Mouse (Mus musculus) MEL (cell line): ENCODE results near the gene Coq3. TPM values are rescaled to one million over a fixed set of nuclear protein-coding genes. Genes with fewer than 3 reads are reported as not detected.

Source experiments
- DNase-seq: peaks from one replicate; pipeline ENCODE4 v3.0.0; 2011; ENCODE audit warnings: low read depth, low spot score
- H3K27ac ChIP-seq: 2 replicates; pipeline ENCODE4 v1.5.1; 2012; ENCODE audit warnings: low read depth, mild to moderate bottlenecking, control low read depth, low read length, moderate library complexity; ENCODE audit not compliant: control insufficient read depth
- H3K27me3 ChIP-seq, 2 experiments: fragments of 150-350 bp in 1 of 2; sonication (generic) in 1 of 2; 2 replicates each; pipeline ENCODE4 v1.6.1; 2012; ENCODE audit warnings: low read length in 2 of 2, mild to moderate bottlenecking in 2 of 2, improper control_type of control experiment in 1 of 2, moderate library complexity in 1 of 2; ENCODE audit not compliant: insufficient read depth in 2 of 2, control insufficient read depth in 1 of 2
- H3K36me3 ChIP-seq, 2 experiments: 2 replicates each; pipeline ENCODE4 v1.6.1; 2012 to 2014; ENCODE audit warnings: low read length in 2 of 2, improper control_type of control experiment in 1 of 2, inconsistent platforms in 1 of 2, mild to moderate bottlenecking in 1 of 2; ENCODE audit not compliant: insufficient read depth in 2 of 2, control insufficient read depth in 1 of 2
- H3K4me1 ChIP-seq, 2 experiments: fragments of 150-350 bp in 1 of 2; sonication (generic) in 1 of 2; 2 replicates each; pipeline ENCODE4 v1.6.1; 2012; ENCODE audit warnings: low read length in 2 of 2, improper control_type of control experiment in 1 of 2, mild to moderate bottlenecking in 1 of 2; ENCODE audit not compliant: insufficient read depth in 2 of 2, control insufficient read depth in 1 of 2
- H3K4me3 ChIP-seq, 2 experiments: fragments of 150-350 bp in 1 of 2; sonication (generic) in 1 of 2; 2 replicates each; pipeline ENCODE4 v1.5.1; 2012; ENCODE audit warnings: low read depth in 2 of 2, low read length in 2 of 2, mild to moderate bottlenecking in 2 of 2, moderate library complexity in 2 of 2, control low read depth in 1 of 2, improper control_type of control experiment in 1 of 2; ENCODE audit not compliant: control insufficient read depth in 1 of 2, insufficient read depth in 1 of 2
- H3K79me2 ChIP-seq: 2 replicates; pipeline ENCODE4 v1.6.1; 2012; ENCODE audit warnings: mild to moderate bottlenecking, low read length, moderate library complexity; ENCODE audit not compliant: control insufficient read depth, poor library complexity, insufficient read depth
- H3K9ac ChIP-seq: 2 replicates; pipeline ENCODE4 v1.6.1; 2012; ENCODE audit warnings: low read depth, mild to moderate bottlenecking, control low read depth, low read length, moderate library complexity; ENCODE audit not compliant: control insufficient read depth, poor library complexity, severe bottlenecking
- H3K9me3 ChIP-seq: fragments of 150-350 bp; sonication (generic); replicated peaks from 2 replicates; pipeline ENCODE4 v1.6.1; 2012; ENCODE audit warnings: mild to moderate bottlenecking, low read length, improper control_type of control experiment, moderate library complexity; ENCODE audit not compliant: insufficient read depth
- BHLHE40 ChIP-seq: IDR thresholded peaks from 2 replicates; pipeline ENCODE4 v1.6.1; 2012; ENCODE audit warnings: low read depth, mild to moderate bottlenecking, inconsistent platforms, low read length, improper control_type of control experiment, borderline replicate concordance
- CHD2 ChIP-seq: IDR thresholded peaks from 2 replicates; pipeline ENCODE4 v1.6.1; 2011; ENCODE audit warnings: low read length, improper control_type of control experiment
- CTCF ChIP-seq, 3 experiments: IDR thresholded peaks in 2 of 3; conservative IDR thresholded peaks in 1 of 3; 2 replicates each; pipeline ENCODE4 v1.5.1; 2011 to 2012; ENCODE audit warnings: low read length in 3 of 3, low read depth in 2 of 3, mild to moderate bottlenecking in 2 of 3, improper control_type of control experiment in 1 of 3, inconsistent platforms in 1 of 3, mixed read lengths in 1 of 3, moderate library complexity in 1 of 3; ENCODE audit not compliant: control insufficient read depth in 1 of 3, insufficient read depth in 1 of 3, poor library complexity in 1 of 3, severe bottlenecking in 1 of 3
- ELF1 ChIP-seq: IDR thresholded peaks from 2 replicates; pipeline ENCODE4 v1.6.1; 2014; ENCODE audit warnings: low read depth, mild to moderate bottlenecking, inconsistent platforms, low read length, improper control_type of control experiment, moderate library complexity
- ETS1 ChIP-seq: IDR thresholded peaks from 2 replicates; pipeline ENCODE4 v1.6.1; 2012; ENCODE audit warnings: low read depth, mild to moderate bottlenecking, inconsistent platforms, low read length, improper control_type of control experiment, moderate library complexity
- GABPA ChIP-seq: IDR thresholded peaks from 2 replicates; pipeline ENCODE4 v1.6.1; 2012; ENCODE audit warnings: low read depth, mild to moderate bottlenecking, inconsistent platforms, low read length, improper control_type of control experiment, moderate library complexity
- GATA1 ChIP-seq: IDR thresholded peaks from 2 replicates; pipeline ENCODE4 v1.6.1; 2011; ENCODE audit warnings: low read depth, low read length, improper control_type of control experiment
- HCFC1 ChIP-seq: IDR thresholded peaks from 2 replicates; pipeline ENCODE4 v1.6.1; 2012; ENCODE audit warnings: low read depth, mild to moderate bottlenecking, inconsistent platforms, low read length, improper control_type of control experiment, moderate library complexity
- KAT2A ChIP-seq: conservative IDR thresholded peaks from 2 replicates; pipeline ENCODE4 v1.6.1; 2012; ENCODE audit warnings: low read depth, low read length, improper control_type of control experiment, inconsistent platforms
- MAFK ChIP-seq: IDR thresholded peaks from 2 replicates; pipeline ENCODE4 v1.6.1; 2011; ENCODE audit warnings: low read depth, mild to moderate bottlenecking, low read length, improper control_type of control experiment, borderline replicate concordance
- MAX ChIP-seq: IDR thresholded peaks from 2 replicates; pipeline ENCODE4 v1.6.1; 2011; ENCODE audit warnings: low read length, improper control_type of control experiment
- MYB ChIP-seq: IDR thresholded peaks from 2 replicates; pipeline ENCODE4 v1.6.1; 2011; ENCODE audit warnings: mild to moderate bottlenecking, low read depth, low read length, improper control_type of control experiment
- MYC ChIP-seq: IDR thresholded peaks from 2 replicates; pipeline ENCODE4 v1.6.1; 2011; ENCODE audit warnings: low read depth, mild to moderate bottlenecking, low read length, improper control_type of control experiment, moderate library complexity
- NELFE ChIP-seq: IDR thresholded peaks from 2 replicates; pipeline ENCODE4 v1.6.1; 2011; ENCODE audit warnings: low read depth, low read length, improper control_type of control experiment
- POLR2AphosphoS2 ChIP-seq: IDR thresholded peaks from 2 replicates; pipeline ENCODE4 v1.6.1; 2011; ENCODE audit warnings: low read length, improper control_type of control experiment
- RAD21 ChIP-seq: IDR thresholded peaks from 2 replicates; pipeline ENCODE4 v1.6.1; 2011; ENCODE audit warnings: mild to moderate bottlenecking, low read depth, low read length, improper control_type of control experiment
- SIN3A ChIP-seq: IDR thresholded peaks from 2 replicates; pipeline ENCODE4 v1.6.1; 2012; ENCODE audit warnings: low read length, improper control_type of control experiment, inconsistent platforms
- SMC3 ChIP-seq: IDR thresholded peaks from 2 replicates; pipeline ENCODE4 v1.6.1; 2011; ENCODE audit warnings: low read depth, low read length, improper control_type of control experiment
- TCF12 ChIP-seq: IDR thresholded peaks from 2 replicates; pipeline ENCODE4 v1.6.1; 2014; ENCODE audit warnings: low read depth, mild to moderate bottlenecking, inconsistent platforms, low read length, improper control_type of control experiment, moderate library complexity
- UBTF ChIP-seq: IDR thresholded peaks from 2 replicates; pipeline ENCODE4 v1.6.1; 2012; ENCODE audit warnings: low read depth, mild to moderate bottlenecking, inconsistent platforms, low read length, improper control_type of control experiment, moderate library complexity, borderline replicate concordance; ENCODE audit not compliant: insufficient read depth
- USF2 ChIP-seq, 2 experiments: IDR thresholded peaks; 2 replicates each; pipeline ENCODE4 v1.6.1; 2011 to 2012; ENCODE audit warnings: improper control_type of control experiment in 2 of 2, low read length in 2 of 2, borderline replicate concordance in 1 of 2, inconsistent platforms in 1 of 2, low read depth in 1 of 2, mild to moderate bottlenecking in 1 of 2; ENCODE audit not compliant: insufficient read depth in 1 of 2
- ZC3H11A ChIP-seq: IDR thresholded peaks from 2 replicates; pipeline ENCODE4 v1.6.1; 2012; ENCODE audit warnings: low read depth, mild to moderate bottlenecking, inconsistent platforms, low read length, improper control_type of control experiment
- polyA plus RNA-seq, 2 experiments: library from polyadenylated mRNA; stranded (reverse) in 1 of 2; unstranded in 1 of 2; fragments of >175 nt in 1 of 2; fragments of >200 nt in 1 of 2; gene quantifications; 2 replicates each; pipeline versions ENCODE4 v1.2.1 to v1.2.4; 2012; ENCODE audit warnings: low replicate concordance in 2 of 2, low read depth in 1 of 2; ENCODE audit not compliant: insufficient read length in 2 of 2, insufficient read depth in 1 of 2, missing spikeins in 1 of 2
- total RNA-seq: library from RNA; depleted of rRNA; stranded (reverse); fragments of 300-350 nt; gene quantifications from 2 replicates; pipeline ENCODE4 v1.2.3, GENCODE M21; 2012

Coq3 gene
- total and polyA plus RNA-seq, 3 experiments = 11.2 to 15.1 TPM; not detected in 1

GRCm38 (mm10) chr4:21944672-21945071 lies 65.2 kb downstream of the Coq3 start:
- Histone ChIP-seq H3K27ac (no peak overlapping the region), H3K27me3 (peaks cover 3 to 5% of the 10 kb centered on the region in 2 experiments; a peak in 3 of 4 replicates)
- no peak for TF ChIP-seq CHD2
- TF ChIP-seq RAD21 = no peak
- TF ChIP-seq MAFK = no peak
- no peak for TF ChIP-seq BHLHE40
- no peak for TF ChIP-seq ELF1
- TF ChIP-seq MAX = no peak
- TF ChIP-seq USF2 (IDR thresholded peaks at IDR 0.05; ENCODE audit: borderline replicate concordance in 1 of 2, insufficient read depth in 1 of 2, low read depth in 1 of 2, low read length in 2 of 2) = no peak
- TF ChIP-seq GATA1 = no peak
- TF ChIP-seq MYC = no peak
- TF ChIP-seq ETS1 = no peak
- TF ChIP-seq GABPA = no peak
- TF ChIP-seq, all 39 proteins: peak for 0
- Histone ChIP-seq H3K9me3 (no peaks in the 10 kb centered on the region), H3K4me1 (no peaks in the 10 kb centered on the region), H3K9ac (no peak overlapping the region), H3K4me3 (no peak overlapping the region), H3K36me3 (no peaks in the 10 kb centered on the region), H3K79me2 (no peaks in the 10 kb centered on the region)
- no peak for DNase-seq

GRCm38 (mm10) chr4:21951444-21951843 lies 72.0 kb downstream of the Coq3 start:
- H3K36me3 ChIP-seq = no peaks in the 10 kb centered on the region
- no peaks in the 10 kb centered on the region for H3K4me1 ChIP-seq
- DNase-seq = peak; percentile 46
- H3K4me3 ChIP-seq = no peak overlapping the region
- no peaks in the 10 kb centered on the region for H3K27me3 ChIP-seq
- TF ChIP-seq GATA1 (no peak), ZC3H11A (peak; percentile 40; the same call in 1 of the 2 replicates), RAD21 (peak; percentile 76), POLR2AphosphoS2 (no peak), MAX (no peak), UBTF (no peak), SIN3A (no peak), NELFE (no peak), ELF1 (no peak), SMC3 (peak; percentile 65), USF2 (IDR thresholded peaks at IDR 0.05; ENCODE audit: borderline replicate concordance in 1 of 2, insufficient read depth in 1 of 2, low read depth in 1 of 2, low read length in 2 of 2) (no peak), HCFC1 (no peak), CTCF (IDR thresholded peaks at IDR 0.05 in 2 of 3, conservative IDR thresholded peaks at IDR 0.05 in 1 of 3; ENCODE audit: control insufficient read depth in 1 of 3, insufficient read depth in 1 of 3, low read depth in 2 of 3, low read length in 3 of 3, poor library complexity in 1 of 3, severe bottlenecking in 1 of 3) (peak; percentile 31 to 78 (median 42)), KAT2A (no peak), TCF12 (no peak), MYB (no peak), ETS1 (no peak), MAFK (no peak)
- H3K27ac ChIP-seq = no peak overlapping the region
- no peaks in the 10 kb centered on the region for H3K9me3 ChIP-seq
- no peaks in the 10 kb centered on the region for H3K79me2 ChIP-seq
- H3K9ac ChIP-seq = no peak overlapping the region
